Mouse (Mus musculus): Measurements from ENCODE around the gene Wdr41.

GRCm38 (mm10) chr13:95017916-95018315, 41.8 kb downstream of the Wdr41 start:
- TF ChIP-seq CTCF (IDR thresholded peaks at IDR 0.05; ENCODE audit: borderline replicate concordance, insufficient read depth, low read depth, low read length) (peak; percentile 70), POLR2A (IDR thresholded peaks at IDR 0.05; ENCODE audit: borderline replicate concordance, insufficient read depth, low read length) (no peak)

Measured in cerebellum, adult 2 months (tissue).